ENCODE assay signal across 23 mouse cellular contexts in genomic region chr7:129950456-129950855, GRCm38 (mm10).
"Had no signal": no experiment of that assay in that cellular context is flagged by ENCODE, and none has a peak within 500 bp of the region (broad histone marks: within the 10 kb centered on the region; RNA-seq: fewer than 3 reads in every experiment).

No protein-coding gene starts in this region.

- H3K4me3 ChIP-seq: lung, embryonic 15.5 days; megakaryocyte, embryonic 14.5 days; myocyte; neural tube, embryonic 13.5 days; neural tube, embryonic 15.5 days; stomach, embryonic 15.5 days had no signal

- ATAC-seq: liver, postnatal 0 days; lung, postnatal 0 days; midbrain, embryonic 16.5 days had no signal

- H3K27me3 ChIP-seq: lung, embryonic 15.5 days; megakaryocyte, embryonic 14.5 days; neural tube, embryonic 13.5 days; neural tube, embryonic 15.5 days; stomach, embryonic 15.5 days had no signal

- H3K36me3 ChIP-seq: lung, embryonic 15.5 days; neural tube, embryonic 13.5 days; neural tube, embryonic 15.5 days; stomach, embryonic 15.5 days had no signal

- H3K9ac ChIP-seq: liver, postnatal 0 days; lung, embryonic 15.5 days; neural tube, embryonic 13.5 days; neural tube, embryonic 15.5 days; stomach, embryonic 15.5 days had no signal

- H3K4me2 ChIP-seq: lung, embryonic 15.5 days; midbrain, embryonic 11.5 days; neural tube, embryonic 13.5 days; neural tube, embryonic 15.5 days; stomach, embryonic 15.5 days had no signal

- DNase-seq: liver, postnatal 0 days; lung, adult 2 months; lung, postnatal 14 days; lung, postnatal 36 days; midbrain, embryonic 14.5 days; retina, postnatal 1 day; right cerebral cortex, adult 18-20 months; right cerebral cortex, postnatal 25 days; right cerebral cortex, postnatal 4 days; thymus, adult 2 months; thymus, postnatal 14 days; thymus, postnatal 36 days had no signal

- H3K9me3 ChIP-seq: lung, embryonic 15.5 days; neural tube, embryonic 13.5 days; neural tube, embryonic 15.5 days; stomach, embryonic 15.5 days had no signal

- H3K4me1 ChIP-seq: lung, embryonic 15.5 days; megakaryocyte, embryonic 14.5 days; neural tube, embryonic 13.5 days; neural tube, embryonic 15.5 days; stomach, embryonic 15.5 days had no signal

- H3K27ac ChIP-seq: lung, embryonic 15.5 days; macrophage; neural tube, embryonic 13.5 days; neural tube, embryonic 15.5 days; stomach, embryonic 15.5 days; stomach, postnatal 0 days had no signal
